Mouse (Mus musculus) neural tube, embryonic 12.5 days (tissue): Measurements from ENCODE around the gene Slc25a27. TPM values are rescaled to one million over a fixed set of nuclear protein-coding genes. Genes with fewer than 3 reads are reported as not detected.

ENCODE experiments used
- ATAC-seq: fragments of 200-750 bp; cut with Nextera tagmentation; 2 replicates; pipeline ENCODE4 v1.8.0; 2017; ENCODE audit warnings: low read depth, mild to moderate bottlenecking, moderate TSS enrichment, moderate library complexity; ENCODE audit not compliant: low FRiP score
- H3K27ac ChIP-seq: fragments of 300-500 bp; sonication (generic); 2 replicates; pipeline ENCODE4 v1.5.1; 2016
- H3K27me3 ChIP-seq: fragments of 300-500 bp; sonication (generic); replicated peaks from 2 replicates; pipeline ENCODE4 v1.6.1; 2016; ENCODE audit warnings: mild to moderate bottlenecking
- H3K36me3 ChIP-seq: fragments of 300-500 bp; sonication (generic); 2 replicates; pipeline ENCODE4 v1.6.1; 2016; ENCODE audit warnings: mild to moderate bottlenecking
- H3K4me1 ChIP-seq: fragments of 300-500 bp; sonication (generic); 2 replicates; pipeline ENCODE4 v1.6.1; 2016
- H3K4me2 ChIP-seq: fragments of 300-500 bp; sonication (generic); replicated peaks from 2 replicates; pipeline ENCODE4 v1.6.1; 2016; ENCODE audit warnings: mild to moderate bottlenecking
- H3K4me3 ChIP-seq: fragments of 300-500 bp; sonication (generic); 2 replicates; pipeline ENCODE4 v1.5.1; 2016
- H3K9ac ChIP-seq: fragments of 300-500 bp; sonication (generic); 2 replicates; pipeline ENCODE4 v1.6.1; 2016; ENCODE audit warnings: mild to moderate bottlenecking
- H3K9me3 ChIP-seq: fragments of 300-500 bp; sonication (generic); 2 replicates; pipeline ENCODE4 v1.6.1; 2016; ENCODE audit warnings: mild to moderate bottlenecking
- WGBS: fragments of 180-500 bp; shearing (Covaris S2); methylation state at CpG from one replicate; pipeline ENCODE4 v1.1.7; 2016; 5-methylcytosine and 5-hydroxymethylcytosine counted together
- polyA plus RNA-seq: library from polyadenylated mRNA; unstranded; fragments of >200 nt; fragmentation: Nextera tagmentation; extraction: Ambion mirVana; gene quantifications from 2 replicates; pipeline ENCODE4 v1.2.1, GENCODE M21; 2016

Slc25a27 gene
- polyA plus RNA-seq, 1 experiment from 2014 or later, result 88.3 TPM

GRCm38 (mm10) chr17:43643191-43643590, 23.8 kb downstream of the Slc25a27 start:
- Histone ChIP-seq H3K27me3 (no peaks in the 10 kb centered on the region), H3K9me3 (no peaks in the 10 kb centered on the region), H3K27ac (no peak overlapping the region), H3K36me3 (peaks cover 42% of the 10 kb centered on the region), H3K9ac (no peak overlapping the region), H3K4me2 (no peak overlapping the region), H3K4me3 (no peak overlapping the region), H3K4me1 (no peaks in the 10 kb centered on the region)
- 75% methylated on average over 7 of the region's 7 CpGs for WGBS
- ATAC-seq, result no peak

GRCm38 (mm10) chr17:43640825-43641224, 26.2 kb downstream of the Slc25a27 start:
- Histone ChIP-seq H3K4me2 (no peak overlapping the region), H3K4me3 (no peak overlapping the region), H3K27me3 (no peaks in the 10 kb centered on the region), H3K9me3 (0 out of 2 replicates have a peak, but pooled peaks cover 4% of the 10 kb centered on the region), H3K4me1 (no peaks in the 10 kb centered on the region), H3K9ac (no peak overlapping the region), H3K36me3 (peaks cover 37% of the 10 kb centered on the region), H3K27ac (no peak overlapping the region)
- ATAC-seq, result no peak
- WGBS, result 86% methylated on average over 1 of the region's 1 CpGs

GRCm38 (mm10) chr17:43637146-43637545, 29.9 kb downstream of the Slc25a27 start:
- Histone ChIP-seq H3K4me3 (no peak overlapping the region), H3K4me1 (no peaks in the 10 kb centered on the region), H3K27ac (no peak overlapping the region), H3K9me3 (0 out of 2 replicates have a peak, but pooled peaks cover 4% of the 10 kb centered on the region), H3K4me2 (no peak overlapping the region), H3K27me3 (no peaks in the 10 kb centered on the region), H3K36me3 (peaks cover 5% of the 10 kb centered on the region; the same call in 1 of the 2 replicates), H3K9ac (no peak overlapping the region)
- no peak for ATAC-seq
- 95% methylated on average over 4 of the region's 4 CpGs for WGBS

GRCm38 (mm10) chr17:43630427-43630760, 36.6 kb downstream of the Slc25a27 start:
- ATAC-seq, result no peak; the same call in 1 of the 2 replicates
- peaks cover 14% of the 10 kb centered on the region for H3K4me1 ChIP-seq
- peak overlapping the region; percentile 39 for H3K4me3 ChIP-seq
- H3K4me2 ChIP-seq, result peak overlapping the region; percentile 85
- peaks cover 35% of the 10 kb centered on the region for H3K27me3 ChIP-seq
- WGBS, result 43% methylated on average over 13 of the region's 13 CpGs
- H3K36me3 ChIP-seq, result no peaks in the 10 kb centered on the region
- H3K9ac ChIP-seq, result no peak overlapping the region
- no peak overlapping the region for H3K27ac ChIP-seq
- H3K9me3 ChIP-seq, result 0 out of 2 replicates have a peak, but pooled peaks cover 9% of the 10 kb centered on the region

- peak within 1 kb of the TSS; percentile 39 for H3K4me3 ChIP-seq
- H3K27me3 ChIP-seq, result peaks cover 35% of the 10 kb centered on the region
- H3K9me3 ChIP-seq, result 0 out of 2 replicates have a peak, but pooled peaks cover 9% of the 10 kb centered on the region
- no peak within 1 kb of the TSS for H3K27ac ChIP-seq
- WGBS, result 2% methylated on average over 83 of the region's 83 CpGs
- ATAC-seq, result peak; percentile 73
- peaks cover 14% of the 10 kb centered on the region for H3K4me1 ChIP-seq
- H3K9ac ChIP-seq, result peak within 1 kb of the TSS; percentile 48; the same call in 1 of the 2 replicates
- H3K36me3 ChIP-seq, result no peaks in the 10 kb centered on the region
- H3K4me2 ChIP-seq, result peak within 1 kb of the TSS; percentile 85
These were observed 37.3 kb downstream of the Slc25a27 start, which contains the start of gene Tdrd6 for GRCm38 (mm10) chr17:43629496-43630426. Tdrd6 (minus strand) TSS chr17:43630299.

- Histone ChIP-seq H3K27me3 (peaks cover 35% of the 10 kb centered on the region), H3K9me3 (0 out of 2 replicates have a peak, but pooled peaks cover 9% of the 10 kb centered on the region), H3K4me1 (peaks cover 14% of the 10 kb centered on the region), H3K4me3 (peak overlapping the region; percentile 39), H3K9ac (no peak overlapping the region), H3K36me3 (no peaks in the 10 kb centered on the region), H3K4me2 (peak overlapping the region; percentile 85), H3K27ac (no peak overlapping the region)
- ATAC-seq, result no peak
- 21% methylated on average over 24 of the region's 24 CpGs for WGBS
These were observed 38.0 kb downstream of the Slc25a27 start for GRCm38 (mm10) chr17:43629026-43629495.

- ATAC-seq, result no peak
- H3K4me3 ChIP-seq, result no peak overlapping the region
- H3K4me2 ChIP-seq, result no peak overlapping the region
- no peak overlapping the region for H3K27ac ChIP-seq
- 89% methylated on average over 10 of the region's 10 CpGs for WGBS
- 0 out of 2 replicates have a peak, but pooled peaks cover 9% of the 10 kb centered on the region for H3K9me3 ChIP-seq
- H3K27me3 ChIP-seq, result peaks cover 35% of the 10 kb centered on the region
- H3K4me1 ChIP-seq, result peaks cover 14% of the 10 kb centered on the region
- no peak overlapping the region for H3K9ac ChIP-seq
- H3K36me3 ChIP-seq, result no peaks in the 10 kb centered on the region
These were observed 38.8 kb downstream of the Slc25a27 start for GRCm38 (mm10) chr17:43628246-43628645.

- Histone ChIP-seq H3K9ac (no peak overlapping the region), H3K9me3 (0 out of 2 replicates have a peak, but pooled peaks cover 1% of the 10 kb centered on the region), H3K4me3 (no peak overlapping the region), H3K27me3 (no peaks in the 10 kb centered on the region), H3K4me2 (no peak overlapping the region), H3K36me3 (no peaks in the 10 kb centered on the region), H3K4me1 (no peaks in the 10 kb centered on the region), H3K27ac (no peak overlapping the region)
- no peak for ATAC-seq
- WGBS, result 91% methylated on average over 10 of the region's 10 CpGs
These were observed 44.9 kb downstream of the Slc25a27 start for GRCm38 (mm10) chr17:43622076-43622475.

GRCm38 (mm10) chr17:43619156-43619555, 47.9 kb downstream of the Slc25a27 start:
- WGBS, result 91% methylated on average over 9 of the region's 9 CpGs
- H3K9ac ChIP-seq, result no peak overlapping the region
- no peak for ATAC-seq
- H3K4me2 ChIP-seq, result no peak overlapping the region
- no peaks in the 10 kb centered on the region for H3K36me3 ChIP-seq
- no peaks in the 10 kb centered on the region for H3K27me3 ChIP-seq
- no peaks in the 10 kb centered on the region for H3K9me3 ChIP-seq
- no peak overlapping the region for H3K27ac ChIP-seq
- no peaks in the 10 kb centered on the region for H3K4me1 ChIP-seq
- H3K4me3 ChIP-seq, result no peak overlapping the region

- H3K9me3 ChIP-seq, result no peaks in the 10 kb centered on the region
- no peak overlapping the region for H3K4me3 ChIP-seq
- H3K36me3 ChIP-seq, result no peaks in the 10 kb centered on the region
- no peak for ATAC-seq
- 84% methylated on average over 3 of the region's 3 CpGs for WGBS
- no peaks in the 10 kb centered on the region for H3K27me3 ChIP-seq
- H3K4me2 ChIP-seq, result no peak overlapping the region
- no peak overlapping the region for H3K9ac ChIP-seq
- H3K27ac ChIP-seq, result no peak overlapping the region
- H3K4me1 ChIP-seq, result no peaks in the 10 kb centered on the region
These were observed 54.8 kb downstream of the Slc25a27 start for GRCm38 (mm10) chr17:43612221-43612620.

- no peak overlapping the region for H3K4me3 ChIP-seq
- WGBS, result 27% methylated on average over 7 of the region's 7 CpGs
- H3K4me1 ChIP-seq, result no peaks in the 10 kb centered on the region
- H3K9ac ChIP-seq, result no peak overlapping the region
- no peaks in the 10 kb centered on the region for H3K36me3 ChIP-seq
- no peak for ATAC-seq
- no peak overlapping the region for H3K27ac ChIP-seq
- H3K4me2 ChIP-seq, result no peak overlapping the region
- H3K27me3 ChIP-seq, result no peaks in the 10 kb centered on the region
- no peaks in the 10 kb centered on the region for H3K9me3 ChIP-seq
These were observed 55.4 kb downstream of the Slc25a27 start for GRCm38 (mm10) chr17:43611586-43611985.

GRCm38 (mm10) chr17:43606704-43607103, 60.3 kb downstream of the Slc25a27 start:
- H3K4me2 ChIP-seq, result no peak overlapping the region
- no peaks in the 10 kb centered on the region for H3K27me3 ChIP-seq
- 15% methylated on average over 3 of the region's 3 CpGs for WGBS
- no peaks in the 10 kb centered on the region for H3K4me1 ChIP-seq
- no peak overlapping the region for H3K9ac ChIP-seq
- no peak overlapping the region for H3K27ac ChIP-seq
- H3K9me3 ChIP-seq, result no peaks in the 10 kb centered on the region
- no peak overlapping the region for H3K4me3 ChIP-seq
- no peak for ATAC-seq
- H3K36me3 ChIP-seq, result no peaks in the 10 kb centered on the region
